Mouse (Mus musculus): ENCODE measurements around the gene Gapvd1. TPM values are rescaled to one million over a fixed set of nuclear protein-coding genes. Genes with fewer than 3 reads are reported as not detected.
"Not testable (repeated sequence)": the region's sequence is repeated elsewhere in the genome, so short reads cannot be mapped to it uniquely, and the experiment has no call there.

Gene Gapvd1
- total RNA-seq (2021) = 10 to 100 TPM; 43.8 to 45.4 TPM
- long read RNA-seq, experiment 1, full-length matches to known transcripts = 4 of 17 reads
- long read RNA-seq, experiment 1, partial matches to known transcripts = 5 of 17 reads
- long read RNA-seq, experiment 1, other reads (novel, unspliced or antisense) = 8 of 17 reads
- long read RNA-seq, experiment 2, full-length matches to known transcripts = 5 of 18 reads
- long read RNA-seq, experiment 2, partial matches to known transcripts = 4 of 18 reads
- long read RNA-seq, experiment 2, other reads (novel, unspliced or antisense) = 9 of 18 reads

DNA sequence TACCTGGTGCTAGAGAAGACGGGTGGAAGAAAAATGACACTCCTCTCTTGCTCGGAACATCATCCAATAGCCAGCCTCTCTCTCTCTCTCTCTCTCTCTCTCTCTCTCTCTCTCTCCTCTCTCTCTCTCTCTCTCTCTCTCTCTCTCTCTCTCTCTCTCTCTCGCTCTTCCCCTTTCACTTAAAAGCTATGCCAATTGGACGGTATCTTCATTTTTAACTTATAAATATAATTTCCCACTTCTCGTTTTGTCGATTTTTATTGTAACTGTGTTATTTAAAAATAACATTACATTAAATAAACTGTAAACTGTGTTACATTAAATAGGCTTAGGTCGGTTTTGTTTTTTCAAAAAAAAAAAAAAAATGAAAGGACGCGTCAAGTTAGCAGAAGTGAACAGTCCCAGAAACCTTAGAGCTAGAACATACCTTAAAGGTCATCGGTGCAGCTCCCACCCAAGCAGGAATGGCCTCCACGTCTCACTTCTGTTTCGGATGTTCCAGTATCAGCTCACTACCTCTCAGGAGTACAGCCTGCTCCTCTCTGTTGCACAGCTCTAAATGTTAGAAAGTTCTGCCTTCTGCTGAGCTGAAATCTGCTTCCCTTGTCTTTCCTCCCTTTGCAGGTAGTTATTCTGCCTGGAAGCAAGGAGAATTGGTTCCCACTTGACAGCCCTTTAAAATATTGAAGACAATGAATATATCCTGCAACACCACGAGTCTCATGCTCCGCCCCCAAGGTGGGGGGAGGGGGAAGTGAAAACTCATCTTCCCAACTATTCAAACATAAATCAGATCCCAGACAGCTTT, at the start of gene Gapvd1:
Gapvd1 (minus strand) TSS at position 682 of the 808 bp plus-strand sequence.
- intact Hi-C loops (cut with DNase I) = no loop called here
- DNase-seq = peak; percentile 8 to 18

DNA sequence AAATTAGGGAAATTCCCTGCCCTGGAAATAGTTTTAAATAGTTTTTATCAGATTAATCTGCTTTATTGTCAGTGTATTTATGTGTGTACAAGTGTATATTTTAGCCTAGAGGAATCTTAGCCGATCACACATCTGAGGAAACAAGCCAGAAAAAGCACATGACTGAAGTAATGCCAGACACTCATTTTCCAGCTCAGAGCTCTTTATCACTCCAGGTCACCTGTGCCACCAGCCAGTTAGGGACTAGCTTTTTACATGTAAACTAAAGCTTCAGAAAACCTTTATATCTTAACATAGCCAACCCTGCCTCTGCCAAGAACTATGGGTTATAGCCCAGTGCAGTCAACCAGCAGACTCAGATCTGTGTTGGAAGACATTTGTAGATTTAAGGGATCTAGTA, 49.8 kb upstream of the Gapvd1 start:
- intact Hi-C loops (cut with DNase I) = no loop called here
- DNase-seq = no peak

- intact Hi-C loops (cut with DNase I) = no loop called here
- no peak for DNase-seq
Measured at GRCm38 (mm10) chr2:34804172-34804571, 49.1 kb upstream of the Gapvd1 start.

GRCm38 (mm10) chr2:34803746-34804145, 48.7 kb upstream of the Gapvd1 start:
- intact Hi-C loops (cut with DNase I) = loop anchor here (2.0 kb wide), 1 partner anchor 67 kb away; no protein-coding TSS in a partner anchor
- no peak for DNase-seq

- peak; percentile 37 to 55 for DNase-seq
- intact Hi-C loops (cut with DNase I) = loop anchor here (2.0 kb wide), 1 partner anchor 68 kb away; no protein-coding TSS in a partner anchor
Measured at GRCm38 (mm10) chr2:34802565-34803245, 47.7 kb upstream of the Gapvd1 start.

- intact Hi-C loops (cut with DNase I) = loop anchor here (2.0 kb wide), 1 partner anchor 69 kb away; no protein-coding TSS in a partner anchor
- DNase-seq = peak; percentile 95 to 98
Measured at GRCm38 (mm10) chr2:34801516-34802482, 46.8 kb upstream of the Gapvd1 start.

DNA sequence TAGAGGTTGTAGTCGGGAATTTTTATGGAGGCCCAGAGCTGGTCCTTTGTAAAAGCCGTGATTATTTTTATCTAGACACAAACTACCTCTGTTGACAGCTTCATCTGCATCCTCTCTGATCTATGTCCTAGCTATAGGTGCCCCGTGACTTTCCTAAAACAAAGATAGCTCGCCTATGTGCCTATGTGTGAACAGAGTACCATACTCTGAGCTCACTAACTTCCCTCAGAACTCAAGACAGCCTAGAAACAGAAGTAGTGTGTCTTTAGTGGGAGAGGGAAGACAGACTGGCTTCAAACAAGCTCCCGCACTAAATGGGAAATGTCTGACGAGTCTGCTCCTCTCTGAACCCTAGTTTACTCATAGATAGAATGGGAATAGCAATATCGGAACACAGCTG, 45.3 kb upstream of the Gapvd1 start:
- intact Hi-C loops (cut with DNase I) = no loop called here
- DNase-seq = no peak

DNA sequence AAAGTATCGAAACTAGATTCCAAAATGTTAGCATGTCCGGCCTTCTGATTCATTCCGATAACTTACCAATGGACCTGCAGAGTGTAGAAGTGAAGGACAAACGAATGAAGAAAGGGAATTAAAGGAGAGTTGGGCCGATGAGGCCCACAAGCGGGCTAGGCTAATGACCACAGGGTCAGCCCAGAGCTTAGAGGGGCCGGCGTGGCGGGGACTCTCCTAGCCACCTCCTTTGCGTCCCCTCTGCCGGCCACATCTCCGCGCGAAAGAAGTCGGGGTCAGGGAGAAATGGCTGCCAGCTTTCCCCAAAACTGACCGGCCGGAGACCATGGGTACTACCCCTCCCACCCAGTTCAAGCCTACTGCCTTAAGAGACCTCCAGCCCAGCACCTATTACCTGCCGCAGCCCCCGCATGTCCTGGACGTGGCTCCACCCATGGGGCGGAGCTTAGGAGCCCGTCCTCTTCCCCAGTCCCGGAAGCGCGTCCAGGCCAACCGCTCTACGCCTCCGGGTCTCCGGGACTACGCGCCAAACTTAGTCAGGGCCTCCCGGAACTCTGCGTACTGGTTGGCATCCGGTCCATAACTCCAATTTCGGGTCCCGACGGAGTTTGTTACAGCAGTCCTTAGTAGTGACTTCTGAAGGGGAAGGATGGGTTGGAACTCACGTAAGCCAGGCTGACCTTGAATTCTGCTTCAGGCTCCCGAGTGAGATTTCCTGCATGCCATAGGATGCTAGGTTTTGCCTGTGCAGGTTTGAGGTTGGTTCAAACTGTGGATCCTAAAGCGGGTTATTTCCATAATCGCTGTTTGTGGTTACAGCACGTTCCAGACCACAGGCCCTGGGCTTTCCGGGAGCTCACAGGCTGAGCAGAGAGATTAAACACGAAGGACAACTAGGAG, 44.6 kb upstream of the Gapvd1 start, which contains the start of gene Rabepk:
Rabepk (minus strand) TSS at position 556 of the 900 bp plus-strand sequence.
- intact Hi-C loops (cut with DNase I) = loop anchor here (5.0 kb wide), 1 partner anchor 103 kb away; no protein-coding TSS in a partner anchor

GRCm38 (mm10) chr2:34795426-34795825, 40.4 kb upstream of the Gapvd1 start:
- intact Hi-C loops (cut with DNase I) = loop anchor here (5.0 kb wide), 1 partner anchor 107 kb away; no protein-coding TSS in a partner anchor
- DNase-seq = no peak

More for the DNA sequence above, 44.6 kb upstream of the Gapvd1 start, which contains the start of gene Rabepk:
- DNase-seq = peak; percentile 87

DNA sequence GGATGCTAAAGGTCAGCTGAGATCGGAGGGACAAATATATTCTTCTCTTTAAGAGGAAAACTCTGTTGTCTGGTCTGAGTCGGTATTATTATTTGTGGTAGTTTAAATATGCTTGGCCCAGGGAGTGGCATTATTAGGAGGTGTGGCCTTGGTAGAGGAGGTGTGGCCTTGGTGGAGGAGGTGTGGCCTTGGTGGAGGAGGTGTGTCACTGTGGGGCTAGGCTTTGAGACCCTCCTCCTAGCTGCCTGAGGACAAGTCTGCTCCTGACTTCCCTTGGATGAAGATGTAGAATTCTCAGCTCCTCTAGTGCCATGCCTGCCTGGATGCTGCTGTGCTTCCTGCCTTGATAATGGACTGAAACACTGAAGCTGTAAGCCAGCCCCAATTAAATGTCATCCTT, 39.5 kb upstream of the Gapvd1 start:
- intact Hi-C loops (cut with DNase I) = no loop called here
- no peak for DNase-seq

DNA sequence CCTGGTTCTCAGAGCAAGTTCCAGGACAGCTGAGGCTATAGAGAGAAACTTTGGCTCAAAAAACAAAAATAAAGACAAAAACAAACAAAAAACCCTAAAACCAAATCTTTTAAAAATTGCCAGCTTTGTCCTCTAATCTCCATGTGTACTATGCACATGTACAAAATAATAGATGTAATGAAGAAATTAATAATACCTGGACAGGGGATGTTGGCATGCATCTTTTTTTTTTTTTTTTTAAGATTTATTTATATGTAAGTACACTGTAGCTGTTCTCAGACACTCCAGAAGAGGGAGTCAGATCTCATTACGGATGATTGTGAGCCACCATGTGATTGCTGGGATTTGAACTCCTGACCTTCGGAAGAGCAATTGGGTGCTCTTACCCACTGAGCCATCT, 37.5 kb upstream of the Gapvd1 start:
- DNase-seq; intact Hi-C loops (cut with DNase I): not testable (repeated sequence)

DNA sequence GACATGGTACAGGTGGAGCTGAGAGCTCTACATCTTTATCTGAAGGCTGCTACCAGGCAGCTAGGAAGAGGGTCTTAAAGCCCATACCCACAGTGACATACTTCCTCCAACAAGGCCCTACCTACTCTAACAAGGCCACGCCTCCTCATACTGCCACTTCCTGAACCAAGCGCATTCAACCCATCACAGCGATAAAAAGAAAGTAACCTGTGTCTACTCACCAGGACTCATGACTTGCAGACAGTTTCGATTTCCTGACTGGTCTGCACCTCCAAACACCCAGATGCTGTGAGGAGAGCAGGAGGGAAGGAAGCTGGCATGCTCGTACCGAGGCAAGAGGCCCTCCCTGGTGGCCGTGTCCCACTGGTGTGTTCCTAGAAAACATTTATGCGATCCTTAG, 35.2 kb upstream of the Gapvd1 start:
- no peak for DNase-seq
- intact Hi-C loops (cut with DNase I) = no loop called here

DNA sequence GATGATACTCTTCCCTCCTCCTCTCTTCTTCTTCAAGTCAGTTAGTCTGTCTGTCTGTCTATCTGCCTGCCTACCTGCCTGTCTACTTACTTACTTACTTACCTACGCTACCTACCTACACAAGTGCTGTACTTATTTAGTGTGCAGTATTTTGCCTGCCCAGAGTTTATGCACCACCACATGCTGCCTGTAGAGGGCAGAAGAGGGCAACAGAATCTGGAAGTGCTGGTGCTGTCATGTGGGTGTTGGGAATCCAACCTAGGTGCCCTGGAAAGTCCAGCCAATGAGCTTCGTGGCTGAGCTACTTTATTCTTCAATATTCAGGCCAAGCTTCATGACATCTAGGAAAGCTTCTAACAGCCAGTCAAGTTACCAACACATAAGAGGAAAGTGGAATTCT, 29.1 kb upstream of the Gapvd1 start:
- intact Hi-C loops (cut with DNase I) = loop anchor here (2.0 to 10.0 kb wide), 4 partner anchors 68 to 321 kb away; partner anchors contain the start of genes AI182371 and Cntrl
- peak; percentile 41 to 57 for DNase-seq

- no peak for DNase-seq
Measured at GRCm38 (mm10) chr2:34783064-34784020, 28.3 kb upstream of the Gapvd1 start.

DNA sequence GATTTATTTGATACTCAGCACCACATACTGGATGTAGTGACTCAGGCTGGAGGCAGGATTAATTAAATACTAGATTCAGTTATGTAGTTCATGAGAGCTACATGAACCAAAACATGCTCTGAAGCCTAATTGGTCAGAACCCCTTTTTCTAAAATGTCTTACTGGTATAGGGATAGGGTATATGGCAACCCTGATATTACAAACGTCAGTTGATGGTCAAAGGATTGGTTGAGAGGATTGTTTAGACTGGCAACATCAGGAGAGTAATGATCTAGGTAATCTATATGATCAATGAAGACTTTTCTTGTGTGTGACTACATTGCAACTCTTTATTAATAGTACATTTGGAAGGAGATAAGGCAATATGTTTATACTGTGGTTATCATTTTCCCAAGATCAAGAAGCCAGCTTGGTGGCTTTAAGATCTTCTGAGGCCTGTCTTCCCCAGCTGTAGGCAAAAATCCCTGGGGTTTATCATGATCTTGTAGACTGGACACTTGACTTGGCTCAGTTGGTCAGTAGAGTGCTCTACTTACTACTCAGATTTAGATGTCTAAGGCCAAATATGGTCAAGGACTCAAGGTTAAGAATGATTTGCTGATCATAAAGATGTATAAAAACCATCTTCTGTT, 22.3 kb upstream of the Gapvd1 start:
- DNase-seq = no peak
- intact Hi-C loops (cut with DNase I) = no loop called here

More at GRCm38 (mm10) chr2:34783064-34784020, 28.3 kb upstream of the Gapvd1 start:
- intact Hi-C loops (cut with DNase I) = loop anchor here (2.0 to 10.0 kb wide), 4 partner anchors 69 to 321 kb away; partner anchors contain the start of genes AI182371 and Cntrl

DNA sequence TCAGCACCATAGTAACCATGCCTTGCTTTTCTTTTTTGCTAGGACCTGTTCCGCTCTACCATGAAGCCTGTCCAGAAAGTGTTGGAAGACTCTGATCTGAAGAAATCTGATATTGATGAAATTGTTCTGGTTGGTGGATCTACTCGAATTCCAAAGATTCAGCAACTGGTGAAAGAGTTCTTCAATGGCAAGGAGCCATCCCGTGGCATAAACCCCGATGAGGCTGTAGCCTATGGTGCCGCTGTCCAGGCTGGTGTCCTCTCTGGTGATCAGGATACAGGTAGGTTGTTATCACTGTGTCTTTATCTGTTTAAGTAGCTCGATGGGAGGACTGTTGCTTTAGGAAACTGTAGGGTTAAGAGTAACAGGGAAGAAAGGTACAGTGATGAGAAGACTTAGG, 19.5 kb upstream of the Gapvd1 start:
- DNase-seq = no peak
- intact Hi-C loops (cut with DNase I) = no loop called here

GRCm38 (mm10) chr2:34773673-34774072, 18.6 kb upstream of the Gapvd1 start:
- intact Hi-C loops (cut with DNase I) = no loop called here
- no peak for DNase-seq

All from heart, postnatal 14 days (tissue).